Mouse (Mus musculus) inflammation-experienced regulatory T-cells (primary cell): ENCODE data around the gene Ythdf1. TPM values are rescaled to one million over a fixed set of nuclear protein-coding genes. Genes with fewer than 3 reads are reported as not detected.

Experiments
- polyA plus RNA-seq, 2 experiments: library from polyadenylated mRNA; unstranded; fragments of 100-300 nt; shearing (Covaris generic); gene quantifications; one replicate each; pipeline ENCODE4 v1.2.1; 2017

Ythdf1 gene
- polyA plus RNA-seq: 10 to 100 TPM; 67.4 to 83.3 TPM

GRCm38 (mm10) chr2:180920810-180921400 lies at the start of gene Ythdf1:
TSS of gene Ythdf1 (minus strand) at chr2:180920949.

GRCm38 (mm10) chr2:180967010-180967763 lies 46.4 kb upstream of the Ythdf1 start, which contains the start of gene Arfgap1:
TSS of gene Arfgap1 (plus strand) at chr2:180967225.

GRCm38 (mm10) chr2:180954061-180955047 lies 33.6 kb upstream of the Ythdf1 start, which contains the start of gene Nkain4:
TSS of gene Nkain4 (minus strand) at chr2:180954699.

GRCm38 (mm10) chr2:180928723-180929122 lies 8.0 kb upstream of the Ythdf1 start, which contains the start of gene Birc7:
TSS of gene Birc7 (plus strand) at chr2:180929023.

Other genes starting within 250 kb of the Ythdf1 start
- 10 to 100 TPM; 42.4 to 53.5 TPM for gene Dido1, start 210.9 kb downstream of the Ythdf1 start, polyA plus RNA-seq
- gene Gid8, start 210.8 kb downstream of the Ythdf1 start, polyA plus RNA-seq: 10 to 100 TPM; 35.0 to 42.6 TPM
- gene Slc17a9, start 195.7 kb downstream of the Ythdf1 start, polyA plus RNA-seq: 10 to 100 TPM; 58.6 to 61.1 TPM
- gene Bhlhe23, start 144.0 kb downstream of the Ythdf1 start, polyA plus RNA-seq: under 1 TPM; 0.30 to 0.75 TPM
- gene Birc7, start 8.1 kb upstream of the Ythdf1 start, polyA plus RNA-seq: 1 to 10 TPM in 1 of 2 experiments, not detected in 1; 1.2 TPM
- gene Nkain4, start 33.8 kb upstream of the Ythdf1 start, polyA plus RNA-seq: not detected
- 10 to 100 TPM; 73.5 to 86.8 TPM for gene Arfgap1, start 46.3 kb upstream of the Ythdf1 start, polyA plus RNA-seq
- 1 to 10 TPM in 1 of 2 experiments, under 1 TPM in 1; 0.23 to 1.6 TPM for gene Col20a1, start 65.6 kb upstream of the Ythdf1 start, polyA plus RNA-seq
- not detected for gene Chrna4, start 122.6 kb upstream of the Ythdf1 start, polyA plus RNA-seq
- under 1 TPM; 0.16 to 0.60 TPM for gene Kcnq2, start 214.4 kb upstream of the Ythdf1 start, polyA plus RNA-seq
- 1 to 10 TPM in 1 of 2 experiments, under 1 TPM in 1; 0.07 to 1.2 TPM for gene Eef1a2, start 236.1 kb upstream of the Ythdf1 start, polyA plus RNA-seq